Mouse (Mus musculus) adrenal gland, adult 2 months (tissue): ENCODE measurements around the gene Hpca. TPM values are rescaled to one million over a fixed set of nuclear protein-coding genes. Genes with fewer than 3 reads are reported as not detected.

Experiments
- DNase-seq: peaks from one replicate; pipeline ENCODE4 v3.0.0; 2021
- long read RNA-seq: library from polyadenylated mRNA; stranded (forward); transcript quantifications from one replicate; pipeline ENCODE4 v2.0.0, GENCODE M21; 2021
- polyA plus RNA-seq: library from polyadenylated mRNA; depleted of rRNA; stranded (reverse); fragments of >200 nt; gene quantifications from 2 replicates; pipeline ENCODE4 v1.2.3, GENCODE M21; 2012; rRNA removed
- total RNA-seq, 2 experiments: library from RNA; stranded (reverse); gene quantifications; 2 replicates each; pipeline ENCODE4 v1.2.3; 2021

Gene Hpca
- total RNA-seq (1 to 10 TPM in 1 of 2 experiments, under 1 TPM in 1; 0.66 to 1.1 TPM), polyA plus RNA-seq (1.4 and 2.6 TPM in 2 replicates)
- long read RNA-seq, partial matches to known transcripts: 0 of 2 reads
- long read RNA-seq, other reads (novel, unspliced or antisense): 0 of 2 reads

- DNase-seq: no peak
Observed at GRCm38 (mm10) chr4:129121569-129122086, at the start of gene Hpca. Gene Hpca, minus strand, starts transcription at chr4:129122036.

GRCm38 (mm10) chr4:129161581-129162255, 39.9 kb upstream of the Hpca start:
- DNase-seq: peak; percentile 49

- peak; percentile 67 for DNase-seq
Observed at GRCm38 (mm10) chr4:129161076-129161475, 39.2 kb upstream of the Hpca start.

- DNase-seq: peak; percentile 56
Observed at GRCm38 (mm10) chr4:129158549-129158948, 36.7 kb upstream of the Hpca start.

GRCm38 (mm10) chr4:129157541-129157940, 35.7 kb upstream of the Hpca start:
- DNase-seq: no peak

GRCm38 (mm10) chr4:129151276-129151811, 29.5 kb upstream of the Hpca start:
- DNase-seq: no peak

GRCm38 (mm10) chr4:129149321-129149720, 27.5 kb upstream of the Hpca start:
- no peak for DNase-seq

GRCm38 (mm10) chr4:129147552-129148103, 25.8 kb upstream of the Hpca start:
- no peak for DNase-seq

- no peak for DNase-seq
Observed at GRCm38 (mm10) chr4:129146392-129146791, 24.6 kb upstream of the Hpca start.

- DNase-seq: no peak
Observed at GRCm38 (mm10) chr4:129145943-129146342, 24.1 kb upstream of the Hpca start.

GRCm38 (mm10) chr4:129145411-129145810, 23.6 kb upstream of the Hpca start:
- no peak for DNase-seq

GRCm38 (mm10) chr4:129144401-129145367, 22.8 kb upstream of the Hpca start:
- DNase-seq: no peak

GRCm38 (mm10) chr4:129143509-129143908, 21.7 kb upstream of the Hpca start:
- DNase-seq: no peak

GRCm38 (mm10) chr4:129142439-129143045, 20.7 kb upstream of the Hpca start:
- no peak for DNase-seq

GRCm38 (mm10) chr4:129141560-129142438, 20.0 kb upstream of the Hpca start:
- DNase-seq: peak; percentile 31

- DNase-seq: no peak
Observed at GRCm38 (mm10) chr4:129140808-129141207, 19.0 kb upstream of the Hpca start.

- DNase-seq: no peak
Observed at GRCm38 (mm10) chr4:129139642-129140041, 17.8 kb upstream of the Hpca start.

- DNase-seq: no peak
Observed at GRCm38 (mm10) chr4:129137392-129138321, 15.8 kb upstream of the Hpca start.
